Mouse (Mus musculus): Measurements from ENCODE around the gene Prn. TPM values are rescaled to one million over a fixed set of nuclear protein-coding genes. Genes with fewer than 3 reads are reported as not detected.
A peak's percentile ranks its signal among the peaks of the same experiment; 100 is the strongest.

The Prn gene
- total and polyA plus RNA-seq, 3 experiments, result not detected

GRCm38 (mm10) chr2:131954835-131955234 is 45.1 kb downstream of the Prn start:
- H3K4me1 ChIP-seq (ENCODE audit: control insufficient read depth in 1 of 2, insufficient read depth in 2 of 2, low read length in 2 of 2), result peaks cover 0 to 3% of the 10 kb centered on the region in 2 experiments; a peak in 1 of 4 replicates
- no peaks in the 10 kb centered on the region for H3K9me3 ChIP-seq (replicated peaks; ENCODE audit: insufficient read depth, low read length)
- H3K79me2 ChIP-seq (ENCODE audit: control insufficient read depth, insufficient read depth, low read length, poor library complexity), result no peaks in the 10 kb centered on the region
- peak overlapping the region; percentile 45 for H3K9ac ChIP-seq (ENCODE audit: control insufficient read depth, low read depth, low read length, poor library complexity, severe bottlenecking)
- TF ChIP-seq MEF2A (IDR thresholded peaks at IDR 0.05; ENCODE audit: extremely low read depth, insufficient replicate concordance, low read depth, low read length, poor library complexity, severe bottlenecking), result no peak
- no peak for TF ChIP-seq POLR2A (IDR thresholded peaks at IDR 0.05; ENCODE audit: control insufficient read depth in 1 of 2, insufficient read depth in 1 of 2, low read depth in 1 of 2, low read length in 2 of 2, poor library complexity in 1 of 2)
- TF ChIP-seq JUND (IDR thresholded peaks at IDR 0.05; ENCODE audit: low read depth, low read length), result no peak
- no peak for TF ChIP-seq E2F4 (IDR thresholded peaks at IDR 0.05; ENCODE audit: borderline replicate concordance, low read depth, low read length)
- TF ChIP-seq NELFE (IDR thresholded peaks at IDR 0.05; ENCODE audit: low read depth, low read length), result no peak
- TF ChIP-seq UBTF (IDR thresholded peaks at IDR 0.05; ENCODE audit: borderline replicate concordance, insufficient read depth, low read depth, low read length), result no peak
- TF ChIP-seq BHLHE40 (IDR thresholded peaks at IDR 0.05; ENCODE audit: borderline replicate concordance, low read depth, low read length), result no peak
- TF ChIP-seq RAD21 (IDR thresholded peaks at IDR 0.05; ENCODE audit: low read depth, low read length), result no peak
- no peak for TF ChIP-seq ELF1 (IDR thresholded peaks at IDR 0.05; ENCODE audit: low read depth, low read length)
- TF ChIP-seq ZNF384 (IDR thresholded peaks at IDR 0.05; ENCODE audit: low read depth, low read length), result no peak
- TF ChIP-seq USF1 (IDR thresholded peaks at IDR 0.05; ENCODE audit: low read depth, low read length), result no peak
- no peak for TF ChIP-seq TAL1 (IDR thresholded peaks at IDR 0.05; ENCODE audit: low read length)
- TF ChIP-seq MYC (IDR thresholded peaks at IDR 0.05; ENCODE audit: low read depth, low read length), result no peak
- TF ChIP-seq SMC3 (IDR thresholded peaks at IDR 0.05; ENCODE audit: low read depth, low read length), result no peak
- no peak for TF ChIP-seq RCOR1 (IDR thresholded peaks at IDR 0.05; ENCODE audit: low read depth, low read length)
- no peak for TF ChIP-seq MYB (IDR thresholded peaks at IDR 0.05; ENCODE audit: low read depth, low read length)
- no peak for DNase-seq (ENCODE audit: low read depth, low spot score)
- H3K4me3 ChIP-seq (ENCODE audit: control insufficient read depth in 1 of 2, insufficient read depth in 1 of 2, low read depth in 2 of 2, low read length in 2 of 2), result peak overlapping the region; percentile 44 to 57
- H3K27me3 ChIP-seq (ENCODE audit: control insufficient read depth in 1 of 2, insufficient read depth in 2 of 2, low read length in 2 of 2), result no peaks in the 10 kb centered on the region
- peaks cover 0 to 2% of the 10 kb centered on the region in 2 experiments; a peak in 1 of 4 replicates for H3K36me3 ChIP-seq (ENCODE audit: control insufficient read depth in 1 of 2, insufficient read depth in 2 of 2, low read length in 2 of 2)
- no peak overlapping the region for H3K27ac ChIP-seq (ENCODE audit: control insufficient read depth, low read depth, low read length)

- DNase-seq (ENCODE audit: low read depth, low spot score), result peak; percentile 89
These were observed 45.5 kb downstream of the Prn start for GRCm38 (mm10) chr2:131955264-131955663.

More at GRCm38 (mm10) chr2:131955264-131955663, 45.5 kb downstream of the Prn start:
- peak overlapping the region; percentile 45 for H3K9ac ChIP-seq (ENCODE audit: control insufficient read depth, low read depth, low read length, poor library complexity, severe bottlenecking)
- TF ChIP-seq MXI1 (IDR thresholded peaks at IDR 0.05; ENCODE audit: low read depth, low read length) (peak; percentile 90), CHD2 (IDR thresholded peaks at IDR 0.05; ENCODE audit: low read length) (no peak), MAX (IDR thresholded peaks at IDR 0.05; ENCODE audit: low read length) (peak; percentile 72), CTCF (IDR thresholded peaks at IDR 0.05 in 2 of 3, conservative IDR thresholded peaks at IDR 0.05 in 1 of 3; ENCODE audit: control insufficient read depth in 1 of 3, insufficient read depth in 1 of 3, low read depth in 2 of 3, low read length in 3 of 3, poor library complexity in 1 of 3, severe bottlenecking in 1 of 3) (no peak), HCFC1 (IDR thresholded peaks at IDR 0.05; ENCODE audit: low read depth, low read length) (no peak), ELF1 (IDR thresholded peaks at IDR 0.05; ENCODE audit: low read depth, low read length) (peak; percentile 65; the same call in 1 of the 2 replicates), BHLHE40 (IDR thresholded peaks at IDR 0.05; ENCODE audit: borderline replicate concordance, low read depth, low read length) (peak; percentile 66; the same call in 1 of the 2 replicates), USF1 (IDR thresholded peaks at IDR 0.05; ENCODE audit: low read depth, low read length) (peak; percentile 67), POLR2AphosphoS5 (IDR thresholded peaks at IDR 0.05; ENCODE audit: borderline replicate concordance, low read depth, low read length) (no peak), SIN3A (IDR thresholded peaks at IDR 0.05; ENCODE audit: low read length) (peak; percentile 76)
- peaks cover 0 to 3% of the 10 kb centered on the region in 2 experiments; a peak in 1 of 4 replicates for H3K4me1 ChIP-seq (ENCODE audit: control insufficient read depth in 1 of 2, insufficient read depth in 2 of 2, low read length in 2 of 2)
- no peaks in the 10 kb centered on the region for H3K9me3 ChIP-seq (replicated peaks; ENCODE audit: insufficient read depth, low read length)
- H3K36me3 ChIP-seq (ENCODE audit: control insufficient read depth in 1 of 2, insufficient read depth in 2 of 2, low read length in 2 of 2), result peaks cover 0 to 2% of the 10 kb centered on the region in 2 experiments; a peak in 1 of 4 replicates
- H3K4me3 ChIP-seq (ENCODE audit: control insufficient read depth in 1 of 2, insufficient read depth in 1 of 2, low read depth in 2 of 2, low read length in 2 of 2), result peak overlapping the region; percentile 44 to 57
- peak overlapping the region; percentile 11; the same call in 1 of the 2 replicates for H3K27ac ChIP-seq (ENCODE audit: control insufficient read depth, low read depth, low read length)
- no peaks in the 10 kb centered on the region for H3K27me3 ChIP-seq (ENCODE audit: control insufficient read depth in 1 of 2, insufficient read depth in 2 of 2, low read length in 2 of 2)
- no peaks in the 10 kb centered on the region for H3K79me2 ChIP-seq (ENCODE audit: control insufficient read depth, insufficient read depth, low read length, poor library complexity)
